ENCODE assay signal across 15 mouse cellular contexts in the genomic region with DNA sequence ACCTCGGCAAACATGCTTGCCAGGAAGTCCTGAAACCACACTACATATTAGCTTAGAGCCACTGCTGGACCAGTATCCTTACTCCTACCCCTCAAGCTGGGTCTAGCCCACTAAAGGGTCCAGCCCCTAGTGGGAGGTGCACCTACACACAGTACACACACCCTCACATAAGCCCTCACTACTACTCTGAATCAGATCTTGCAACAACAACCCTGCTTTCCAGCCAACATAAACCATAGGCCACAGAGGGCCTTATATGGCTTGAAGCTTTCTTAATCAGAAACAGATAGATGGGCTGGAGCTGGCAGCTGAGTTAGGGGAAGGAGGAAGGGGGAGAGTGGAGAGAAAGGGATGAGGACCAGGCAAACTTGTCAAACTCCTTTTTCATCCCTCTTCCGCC. TPM values are rescaled to one million over a fixed set of nuclear protein-coding genes. Genes with fewer than 3 reads are reported as not detected.
DNase-seq lines count a peak whose midpoint lies in the region; ATAC-seq lines count a peak whose summit lies in the region.
"Had no signal": no experiment of that assay in that cellular context is flagged by ENCODE, and none has a peak within 500 bp of the region (broad histone marks: within the 10 kb centered on the region; RNA-seq: fewer than 3 reads in every experiment).

No protein-coding gene starts in this region.

- H3K27ac ChIP-seq in heart, embryonic 16.5 days (ENCODE audit: low read length): peak overlapping the region; percentile 95
- peak overlapping the region; percentile 95 for H3K27ac ChIP-seq in brown adipose tissue, adult 24 weeks (replicated peaks; ENCODE audit: low read depth, low read length)
- peak overlapping the region; percentile 50 for H3K27ac ChIP-seq in intestine, embryonic 16.5 days (ENCODE audit: low read length)
- H3K27ac ChIP-seq: liver, embryonic 15.5 days had no signal

- H3K36me3 ChIP-seq in heart, embryonic 16.5 days (ENCODE audit: control insufficient read depth, insufficient read depth): no peaks in the 10 kb centered on the region
- H3K36me3 ChIP-seq in intestine, embryonic 16.5 days (ENCODE audit: control insufficient read depth, insufficient read depth, low read length): no peaks in the 10 kb centered on the region; the same call in 1 of the 2 replicates
- H3K36me3 ChIP-seq: liver, embryonic 15.5 days had no signal

- H3K27me3 ChIP-seq in heart, embryonic 16.5 days (ENCODE audit: control insufficient read depth, insufficient read depth, low read length): no peaks in the 10 kb centered on the region
- no peaks in the 10 kb centered on the region for H3K27me3 ChIP-seq in intestine, embryonic 16.5 days (replicated peaks; ENCODE audit: control insufficient read depth, insufficient read depth, low read length)
- H3K27me3 ChIP-seq: liver, embryonic 15.5 days had no signal

- H3K9me3 ChIP-seq in heart, embryonic 16.5 days (replicated peaks; ENCODE audit: control insufficient read depth, low read length): no peaks in the 10 kb centered on the region
- no peaks in the 10 kb centered on the region for H3K9me3 ChIP-seq in intestine, embryonic 16.5 days (ENCODE audit: control insufficient read depth, low read length)
- H3K9me3 ChIP-seq: liver, embryonic 15.5 days had no signal

- intact Hi-C loops in heart, postnatal 25 days (cut with DNase I): no loop called here
- intact Hi-C loops in left cerebral cortex, postnatal 14 days (cut with DNase I): no loop called here

- WGBS in heart, embryonic 16.5 days: 42% methylated on average over 2 of the region's 2 CpGs
- 52% methylated on average over 2 of the region's 2 CpGs for WGBS in intestine, embryonic 16.5 days

- peak; percentile 28; the same call in 1 of the 2 replicates for ATAC-seq in heart, embryonic 16.5 days (replicated peaks; ENCODE audit: extremely low read depth, insufficient read depth, low FRiP score)
- ATAC-seq in intestine, embryonic 16.5 days: peak; percentile 47
- ATAC-seq: activated CD4-positive, CD25-positive, alpha-beta regulatory T cell, adult 4 months had no signal

- no peak for DNase-seq in heart, postnatal 25 days (ENCODE audit: low spot score)
- DNase-seq in 416B (ENCODE audit: low read depth): peak; percentile 50
- DNase-seq in left cerebral cortex, postnatal 14 days (ENCODE audit: low spot score in 2 of 2): no peak
- DNase-seq in layer of hippocampus, postnatal 10 days (ENCODE audit: low spot score in 2 of 2): no peak
- DNase-seq in retina, embryonic 14.5 days (ENCODE audit: low spot score): no peak
- DNase-seq: gastrocnemius, postnatal 10 days; midbrain, embryonic 14.5 days; thymus, adult 2 months had no signal

- no peak overlapping the region for H3K4me3 ChIP-seq in heart, embryonic 16.5 days (ENCODE audit: low read length)
- H3K4me3 ChIP-seq in brown adipose tissue, adult 24 weeks (ENCODE audit: insufficient read depth, low read depth, low read length): no peak overlapping the region
- no peak overlapping the region for H3K4me3 ChIP-seq in intestine, embryonic 16.5 days (ENCODE audit: low read length)
- H3K4me3 ChIP-seq: erythroblast, embryonic 14.5 days; liver, embryonic 15.5 days had no signal

- 0 out of 2 replicates have a peak overlapping the region, but pooled peaks have one; percentile 17 for H3K9ac ChIP-seq in heart, embryonic 16.5 days (ENCODE audit: low read length)
- H3K9ac ChIP-seq in intestine, embryonic 16.5 days (ENCODE audit: low read depth, low read length): no peak overlapping the region
- H3K9ac ChIP-seq: liver, embryonic 15.5 days had no signal

- H3K4me1 ChIP-seq in heart, embryonic 16.5 days (ENCODE audit: control insufficient read depth, insufficient read depth, low read length): peaks cover 45% of the 10 kb centered on the region
- peaks cover 23% of the 10 kb centered on the region for H3K4me1 ChIP-seq in brown adipose tissue, adult 24 weeks (ENCODE audit: control insufficient read depth, insufficient read depth, insufficient read length, low read length)
- peaks cover 16% of the 10 kb centered on the region for H3K4me1 ChIP-seq in intestine, embryonic 16.5 days (ENCODE audit: control insufficient read depth, insufficient read depth, low read length)

- H3K4me2 ChIP-seq in heart, embryonic 16.5 days (ENCODE audit: low read depth, low read length): no peak overlapping the region
- no peak overlapping the region for H3K4me2 ChIP-seq in intestine, embryonic 16.5 days (ENCODE audit: low read depth, low read length)
- H3K4me2 ChIP-seq: liver, embryonic 15.5 days had no signal

RNA-seq across cellular contexts. Expression of gene Akap1, which starts 8.0 kb away (rescaled TPM):
- polyA plus RNA-seq in heart, embryonic 16.5 days (2015; fragmentation: Nextera tagmentation; extraction: Ambion mirVana): 58.0 and 64.4 TPM in 2 replicates
- total RNA-seq in heart, postnatal 25 days (2021): 100 to 1,000 TPM; 114 to 123 TPM
- 102 and 114 TPM in 2 replicates for polyA plus RNA-seq in brown adipose tissue, adult 24 weeks (2012; ENCODE audit: insufficient read depth, insufficient read length, missing spikeins)
- polyA plus RNA-seq in intestine, embryonic 16.5 days (2015; fragmentation: Nextera tagmentation; extraction: Ambion mirVana): 27.5 and 28.7 TPM in 2 replicates
- total RNA-seq in left cerebral cortex, postnatal 14 days (2021): 10 to 100 TPM; 38.4 to 40.3 TPM
- 10 to 100 TPM; 44.1 to 45.8 TPM for total RNA-seq in layer of hippocampus, postnatal 10 days (2021)
- total RNA-seq: neutrophil, adult 5-6 weeks had no signal
